Mouse (Mus musculus) liver, adult 2 months (tissue): Measurements from ENCODE around the gene Mras. TPM values are rescaled to one million over a fixed set of nuclear protein-coding genes. Genes with fewer than 3 reads are reported as not detected.
A peak's percentile ranks its signal among the peaks of the same experiment; 100 is the strongest.

Experiments used
- DNase-seq: peaks from one replicate; pipeline ENCODE4 v3.0.0-alpha.2; 2011; ENCODE audit warnings: low read depth, low spot score; ENCODE audit errors: extremely low read depth
- H3K27ac ChIP-seq: fragments of 200-500 bp; replicated peaks from 2 replicates; pipeline ENCODE4 v1.5.1; 2012; ENCODE audit warnings: low read depth, mild to moderate bottlenecking, control low read depth, inconsistent platforms, low read length; ENCODE audit not compliant: insufficient read depth
- H3K27me3 ChIP-seq: fragments of 200-500 bp; 2 replicates; pipeline ENCODE4 v1.6.1; 2012; ENCODE audit warnings: mild to moderate bottlenecking, moderate library complexity, low read length, inconsistent platforms; ENCODE audit not compliant: control insufficient read depth, insufficient read depth
- H3K36me3 ChIP-seq: fragments of 200-500 bp; 2 replicates; pipeline ENCODE4 v1.6.1; 2012; ENCODE audit warnings: low read length, inconsistent platforms; ENCODE audit not compliant: control insufficient read depth, insufficient read depth
- H3K4me1 ChIP-seq: fragments of 200-500 bp; 2 replicates; pipeline ENCODE4 v1.6.1; 2011; ENCODE audit warnings: low read length; ENCODE audit not compliant: control insufficient read depth, insufficient read depth
- H3K4me3 ChIP-seq: fragments of 200-500 bp; 2 replicates; pipeline ENCODE4 v1.5.1; 2011; ENCODE audit warnings: low read depth, mild to moderate bottlenecking, control low read depth, low read length, moderate library complexity; ENCODE audit not compliant: insufficient read depth
- H3K79me2 ChIP-seq: fragments of 200-500 bp; 2 replicates; pipeline ENCODE4 v1.6.1; 2012; ENCODE audit warnings: inconsistent platforms, mild to moderate bottlenecking, low read length, moderate library complexity; ENCODE audit not compliant: control insufficient read depth, insufficient read depth
- H3K9ac ChIP-seq: fragments of 200-500 bp; 2 replicates; pipeline ENCODE4 v1.6.1; 2012; ENCODE audit warnings: low read depth, mild to moderate bottlenecking, control low read depth, inconsistent platforms, low read length
- CTCF ChIP-seq: fragments of 200-500 bp; IDR thresholded peaks from 2 replicates; pipeline ENCODE4 v1.5.1; 2011; ENCODE audit warnings: low read depth, low read length, control low read depth
- POLR2A ChIP-seq: fragments of 200-500 bp; IDR thresholded peaks from 2 replicates; pipeline ENCODE4 v1.6.1; 2011; ENCODE audit warnings: low read length, control low read depth; ENCODE audit not compliant: insufficient read depth; ENCODE audit errors: extremely low read depth
- WGBS: fragments of 180-500 bp; shearing (Covaris S2); methylation state at CpG from one replicate; pipeline ENCODE4 v1.1.7; 2018; 5-methylcytosine and 5-hydroxymethylcytosine counted together
- polyA plus RNA-seq: library from polyadenylated mRNA; depleted of rRNA; stranded (reverse); fragments of >200 nt; gene quantifications from 2 replicates; pipeline ENCODE4 v1.2.3, GENCODE M21; 2012
- total RNA-seq: library from RNA; depleted of rRNA; stranded (reverse); fragments of >200 nt; gene quantifications from 2 replicates; pipeline ENCODE4 v1.2.3, GENCODE M21; 2014

Gene Mras
- total and polyA plus RNA-seq, 2 experiments: 2.9 to 4.1 TPM

DNA sequence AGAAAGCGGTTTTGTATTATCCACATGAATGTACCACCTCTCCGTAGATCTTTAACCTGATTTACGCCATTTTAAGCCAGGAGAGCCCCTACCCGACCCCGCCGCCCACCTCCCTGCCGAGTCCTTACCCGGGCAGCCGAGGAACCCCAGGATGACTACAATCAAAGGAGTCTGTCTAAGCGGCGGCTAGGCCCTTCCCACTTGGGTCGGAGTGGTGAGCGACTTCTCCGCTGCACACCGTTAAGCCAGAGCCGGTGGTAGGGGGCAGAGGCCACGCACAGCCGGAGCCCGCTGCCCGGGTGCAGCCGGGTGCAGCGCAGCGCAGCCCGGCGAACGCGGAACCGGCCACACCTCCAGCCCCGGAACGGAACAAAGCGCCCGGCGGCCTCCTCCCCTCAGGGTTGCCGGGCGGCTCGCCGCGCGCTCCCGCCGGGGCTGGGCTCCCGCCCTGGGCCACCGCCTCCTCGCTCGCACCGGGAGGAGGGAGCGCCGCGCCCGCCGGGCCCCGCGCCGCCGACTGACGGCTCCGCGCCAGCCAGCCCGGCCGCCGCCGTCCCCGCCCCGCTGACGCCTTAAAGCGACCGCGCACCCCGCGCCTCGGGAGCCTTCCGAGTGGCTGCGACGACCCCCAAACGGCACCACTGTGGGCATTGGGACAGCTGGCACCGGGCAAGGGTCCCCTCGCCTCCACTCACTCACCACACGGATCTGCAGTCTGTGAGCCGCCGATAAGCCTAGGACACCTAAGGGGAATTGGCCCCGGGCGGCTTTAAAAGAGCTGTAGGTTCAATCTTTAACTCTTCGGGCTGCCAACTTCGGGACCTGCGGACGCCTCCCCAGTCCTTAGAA is 775 bp downstream of the Mras start:
- Histone ChIP-seq H3K4me1 (peaks cover 6% of the 10 kb centered on the region), H3K36me3 (no peaks in the 10 kb centered on the region), H3K4me3 (peak overlapping the region; percentile 90), H3K27me3 (no peaks in the 10 kb centered on the region), H3K9ac (peak overlapping the region; percentile 93), H3K27ac (peak overlapping the region; percentile 82), H3K79me2 (no peaks in the 10 kb centered on the region)
- under 1% methylated on average over 70 of the region's 86 CpGs for WGBS
- DNase-seq: peak; percentile 44
- no peak for TF ChIP-seq POLR2A
- TF ChIP-seq CTCF: no peak

DNA sequence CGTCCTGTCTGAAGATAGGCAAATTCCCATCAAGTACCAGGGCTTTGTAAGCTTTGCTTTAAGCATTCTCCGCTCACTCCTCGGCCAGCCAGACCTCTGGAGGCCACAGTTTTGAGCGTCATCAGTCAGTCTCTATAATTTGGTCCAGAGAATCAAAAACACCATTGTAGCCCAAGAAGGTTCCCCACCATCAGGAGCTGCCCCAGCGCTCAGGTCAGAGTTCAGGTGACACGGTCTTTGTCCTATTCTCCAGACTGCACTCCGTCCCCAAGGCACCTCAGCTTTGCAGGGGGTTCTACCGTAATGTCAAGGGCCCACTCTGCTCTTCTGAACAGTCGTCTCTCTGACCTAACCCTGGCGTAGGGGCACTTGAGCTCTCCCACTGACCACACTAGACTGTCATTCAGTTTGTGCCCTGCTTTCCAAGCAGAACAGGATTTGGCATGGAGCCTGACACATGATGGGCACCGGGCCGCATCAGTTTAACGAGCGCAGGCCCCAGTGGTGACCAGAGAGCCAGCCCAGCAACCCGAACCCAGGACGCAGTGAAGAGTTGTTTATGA is 1.5 kb downstream of the Mras start:
- Histone ChIP-seq H3K4me3 (peak overlapping the region; percentile 90), H3K27me3 (no peaks in the 10 kb centered on the region), H3K4me1 (peaks cover 6% of the 10 kb centered on the region), H3K27ac (no peak overlapping the region), H3K9ac (peak overlapping the region; percentile 93; the same call in 1 of the 2 replicates), H3K36me3 (no peaks in the 10 kb centered on the region), H3K79me2 (no peaks in the 10 kb centered on the region)
- WGBS: 39% methylated on average over 16 of the region's 16 CpGs
- DNase-seq: peak; percentile 30
- no peak for TF ChIP-seq POLR2A
- no peak for TF ChIP-seq CTCF

DNA sequence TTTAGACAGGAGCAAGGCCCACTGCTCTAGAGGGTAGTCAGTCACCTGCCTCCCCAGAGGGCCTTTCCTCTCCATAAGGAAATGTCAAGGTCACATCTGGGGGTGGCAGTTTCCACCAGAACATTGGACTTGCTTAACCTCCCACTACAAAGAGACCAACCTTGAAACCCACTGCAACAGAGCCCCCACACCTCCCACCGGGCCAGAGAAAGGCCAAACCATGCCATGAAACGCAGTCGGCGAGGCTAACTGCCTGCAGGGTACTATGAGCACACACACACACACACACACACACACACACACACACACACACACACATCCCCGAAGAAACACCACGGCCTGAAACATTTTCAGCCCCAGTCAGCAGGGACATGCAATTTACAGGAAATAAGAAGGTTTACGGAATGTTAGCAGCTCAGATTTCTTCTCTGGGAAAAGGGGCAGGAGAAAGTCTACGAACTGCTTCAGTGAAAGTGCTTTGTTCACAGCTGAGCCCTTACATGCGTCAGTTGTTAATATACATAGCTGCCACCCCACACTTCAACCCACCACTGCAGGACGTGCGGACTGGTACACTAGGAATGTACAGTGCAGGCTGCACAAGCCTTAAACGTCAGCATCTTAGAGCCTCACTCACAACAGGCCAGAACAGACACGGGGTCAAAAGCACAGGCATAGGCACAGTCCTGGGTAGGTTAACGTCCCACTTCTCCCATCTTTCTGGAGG is 2.1 kb downstream of the Mras start:
- H3K9ac ChIP-seq: no peak overlapping the region
- WGBS: 73% methylated on average over 14 of the region's 14 CpGs
- H3K27ac ChIP-seq: no peak overlapping the region
- TF ChIP-seq POLR2A: no peak
- TF ChIP-seq CTCF: no peak
- no peaks in the 10 kb centered on the region for H3K36me3 ChIP-seq
- DNase-seq: no peak
- H3K4me1 ChIP-seq: peaks cover 6% of the 10 kb centered on the region
- no peaks in the 10 kb centered on the region for H3K79me2 ChIP-seq
- H3K27me3 ChIP-seq: no peaks in the 10 kb centered on the region
- H3K4me3 ChIP-seq: no peak overlapping the region

DNA sequence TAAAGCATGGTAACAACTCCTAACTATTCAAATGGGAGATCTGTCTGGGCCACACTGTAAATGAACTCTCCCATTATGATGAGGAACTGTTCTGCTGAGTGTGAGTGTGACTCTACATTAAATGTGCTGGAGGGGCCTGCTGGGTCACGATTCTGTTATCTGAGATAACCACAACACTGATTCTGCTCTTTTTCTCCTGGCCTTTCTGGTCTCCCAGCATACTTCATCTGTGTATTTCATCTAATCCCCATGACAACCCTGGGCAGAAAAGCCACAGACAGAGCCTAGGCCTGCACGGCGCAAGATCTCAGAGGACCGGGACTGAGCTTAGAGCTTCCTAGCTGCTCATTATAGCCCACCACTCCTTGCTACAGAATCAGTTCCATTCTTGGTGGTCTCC is 4.7 kb downstream of the Mras start:
- Histone ChIP-seq H3K36me3 (no peaks in the 10 kb centered on the region), H3K4me3 (no peak overlapping the region), H3K27ac (no peak overlapping the region), H3K79me2 (no peaks in the 10 kb centered on the region), H3K27me3 (no peaks in the 10 kb centered on the region), H3K4me1 (peaks cover 6% of the 10 kb centered on the region), H3K9ac (no peak overlapping the region)
- no peak for TF ChIP-seq CTCF
- TF ChIP-seq POLR2A: no peak
- no peak for DNase-seq
- WGBS: 88% methylated on average over 4 of the region's 4 CpGs

DNA sequence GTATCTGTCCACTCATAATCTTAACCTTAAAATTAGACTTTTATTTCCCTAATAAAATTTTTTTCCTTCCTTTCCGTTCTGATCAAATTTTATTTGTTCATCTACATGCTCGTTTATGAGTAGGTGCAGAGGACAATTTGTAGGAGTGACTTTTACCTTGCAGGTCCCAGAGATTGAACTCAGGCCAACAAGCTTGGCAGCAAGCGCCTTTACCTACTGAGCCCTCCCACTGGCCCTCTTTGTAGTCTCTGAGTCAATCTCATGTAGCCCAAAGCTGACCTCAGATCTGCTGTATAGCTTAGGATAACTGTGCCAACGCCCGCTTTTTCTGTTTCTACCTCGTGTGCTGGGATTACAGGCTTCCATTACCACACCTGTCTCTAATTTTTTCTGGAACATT is 5.2 kb downstream of the Mras start:
- TF ChIP-seq POLR2A (no peak), CTCF (no peak)
- Histone ChIP-seq H3K4me3 (no peak overlapping the region), H3K27ac (no peak overlapping the region), H3K79me2 (no peaks in the 10 kb centered on the region), H3K27me3 (no peaks in the 10 kb centered on the region), H3K4me1 (peaks cover 4% of the 10 kb centered on the region), H3K9ac (no peak overlapping the region), H3K36me3 (no peaks in the 10 kb centered on the region)
- DNase-seq: peak; percentile 45
- 45% methylated on average over 6 of the region's 6 CpGs for WGBS
